Mouse (Mus musculus): ENCODE data around the gene Agxt2. TPM values are rescaled to one million over a fixed set of nuclear protein-coding genes. Genes with fewer than 3 reads are reported as not detected.

Agxt2 gene
- total and polyA plus RNA-seq, 3 experiments: not detected

- DNase-seq (ENCODE audit: low read depth, low spot score): no peak
- Histone ChIP-seq H3K27ac (ENCODE audit: control insufficient read depth, low read depth, low read length) (no peak overlapping the region), H3K9me3 (replicated peaks; ENCODE audit: insufficient read depth, low read length) (no peaks in the 10 kb centered on the region), H3K36me3 (ENCODE audit: control insufficient read depth in 1 of 2, insufficient read depth in 2 of 2, low read length in 2 of 2) (no peaks in the 10 kb centered on the region; a peak in 1 of 4 replicates), H3K4me1 (ENCODE audit: control insufficient read depth in 1 of 2, insufficient read depth in 2 of 2, low read length in 2 of 2) (no peaks in the 10 kb centered on the region), H3K9ac (ENCODE audit: control insufficient read depth, low read depth, low read length, poor library complexity, severe bottlenecking) (no peak overlapping the region), H3K4me3 (ENCODE audit: control insufficient read depth in 1 of 2, insufficient read depth in 1 of 2, low read depth in 2 of 2, low read length in 2 of 2) (no peak overlapping the region), H3K79me2 (ENCODE audit: control insufficient read depth, insufficient read depth, low read length, poor library complexity) (no peaks in the 10 kb centered on the region), H3K27me3 (ENCODE audit: control insufficient read depth in 1 of 2, insufficient read depth in 2 of 2, low read length in 2 of 2) (no peaks in the 10 kb centered on the region)
- no peak for TF ChIP-seq CHD1 (IDR thresholded peaks at IDR 0.05; ENCODE audit: low read depth, low read length)
These were observed 67.8 kb downstream of the Agxt2 start for GRCm38 (mm10) chr15:10426124-10426523.

GRCm38 (mm10) chr15:10426545-10427266, 68.4 kb downstream of the Agxt2 start:
- H3K4me1 ChIP-seq (ENCODE audit: control insufficient read depth in 1 of 2, insufficient read depth in 2 of 2, low read length in 2 of 2): no peaks in the 10 kb centered on the region
- no peak for DNase-seq (ENCODE audit: low read depth, low spot score)
- TF ChIP-seq GATA1 (IDR thresholded peaks at IDR 0.05; ENCODE audit: low read depth, low read length) (no peak), EP300 (IDR thresholded peaks at IDR 0.05; ENCODE audit: low read depth in 1 of 2, low read length in 2 of 2) (no peak), ZKSCAN1 (IDR thresholded peaks at IDR 0.05; ENCODE audit: low read depth, low read length) (no peak), SMC3 (IDR thresholded peaks at IDR 0.05; ENCODE audit: low read depth, low read length) (no peak)

GRCm38 (mm10) chr15:10436893-10437292, 78.6 kb downstream of the Agxt2 start:
- Histone ChIP-seq H3K4me1 (ENCODE audit: control insufficient read depth in 1 of 2, insufficient read depth in 2 of 2, low read length in 2 of 2) (peaks cover 0 to under 1% of the 10 kb centered on the region in 2 experiments; a peak in 1 of 4 replicates), H3K36me3 (ENCODE audit: control insufficient read depth in 1 of 2, insufficient read depth in 2 of 2, low read length in 2 of 2) (peaks cover 1 to 6% of the 10 kb centered on the region in 2 experiments; a peak in 3 of 4 replicates), H3K79me2 (ENCODE audit: control insufficient read depth, insufficient read depth, low read length, poor library complexity) (no peaks in the 10 kb centered on the region), H3K27me3 (ENCODE audit: control insufficient read depth in 1 of 2, insufficient read depth in 2 of 2, low read length in 2 of 2) (no peaks in the 10 kb centered on the region), H3K9me3 (replicated peaks; ENCODE audit: insufficient read depth, low read length) (no peaks in the 10 kb centered on the region), H3K9ac (ENCODE audit: control insufficient read depth, low read depth, low read length, poor library complexity, severe bottlenecking) (no peak overlapping the region), H3K27ac (ENCODE audit: control insufficient read depth, low read depth, low read length) (no peak overlapping the region), H3K4me3 (ENCODE audit: control insufficient read depth in 1 of 2, insufficient read depth in 1 of 2, low read depth in 2 of 2, low read length in 2 of 2) (no peak overlapping the region)
- TF ChIP-seq RAD21 (IDR thresholded peaks at IDR 0.05; ENCODE audit: low read depth, low read length) (no peak), TBP (IDR thresholded peaks at IDR 0.05; ENCODE audit: low read depth, low read length) (no peak), BHLHE40 (IDR thresholded peaks at IDR 0.05; ENCODE audit: borderline replicate concordance, low read depth, low read length) (no peak), TAL1 (IDR thresholded peaks at IDR 0.05; ENCODE audit: low read length) (no peak), CHD1 (IDR thresholded peaks at IDR 0.05; ENCODE audit: low read depth, low read length) (no peak), MAX (IDR thresholded peaks at IDR 0.05; ENCODE audit: low read length) (no peak), POLR2A (IDR thresholded peaks at IDR 0.05; ENCODE audit: control insufficient read depth in 1 of 2, insufficient read depth in 1 of 2, low read depth in 1 of 2, low read length in 2 of 2, poor library complexity in 1 of 2) (no peak), SIN3A (IDR thresholded peaks at IDR 0.05; ENCODE audit: low read length) (no peak), ELF1 (IDR thresholded peaks at IDR 0.05; ENCODE audit: low read depth, low read length) (no peak)
- DNase-seq (ENCODE audit: low read depth, low spot score): peak; percentile 19

More at GRCm38 (mm10) chr15:10426545-10427266, 68.4 kb downstream of the Agxt2 start:
- Histone ChIP-seq H3K79me2 (ENCODE audit: control insufficient read depth, insufficient read depth, low read length, poor library complexity) (no peaks in the 10 kb centered on the region), H3K4me3 (ENCODE audit: control insufficient read depth in 1 of 2, insufficient read depth in 1 of 2, low read depth in 2 of 2, low read length in 2 of 2) (no peak overlapping the region), H3K27me3 (ENCODE audit: control insufficient read depth in 1 of 2, insufficient read depth in 2 of 2, low read length in 2 of 2) (no peaks in the 10 kb centered on the region), H3K9me3 (replicated peaks; ENCODE audit: insufficient read depth, low read length) (no peaks in the 10 kb centered on the region), H3K9ac (ENCODE audit: control insufficient read depth, low read depth, low read length, poor library complexity, severe bottlenecking) (no peak overlapping the region), H3K27ac (ENCODE audit: control insufficient read depth, low read depth, low read length) (no peak overlapping the region), H3K36me3 (ENCODE audit: control insufficient read depth in 1 of 2, insufficient read depth in 2 of 2, low read length in 2 of 2) (no peaks in the 10 kb centered on the region; a peak in 1 of 4 replicates)

All from MEL (cell line).